Mouse (Mus musculus): ENCODE measurements around the gene Tmcc3. TPM values are rescaled to one million over a fixed set of nuclear protein-coding genes. Genes with fewer than 3 reads are reported as not detected.

The Tmcc3 gene
- total and polyA plus RNA-seq, 3 experiments, result 11.3 to 30.1 (median 23.1) TPM

- Histone ChIP-seq H3K27ac (ENCODE audit: insufficient read depth, low read depth) (no peak overlapping the region), H3K9me3 (replicated peaks; ENCODE audit: low read length) (no peaks in the 10 kb centered on the region), H3K27me3 (replicated peaks) (no peaks in the 10 kb centered on the region), H3K4me1 (ENCODE audit: control insufficient read depth in 1 of 2, insufficient read depth in 2 of 2) (peaks cover 9 to 43% of the 10 kb centered on the region in 2 experiments), H3K79me2 (replicated peaks; ENCODE audit: control insufficient read depth, extremely low read depth, insufficient read depth, poor library complexity, severe bottlenecking) (no peaks in the 10 kb centered on the region), H3K4me2 (ENCODE audit: insufficient read depth, low read depth, poor library complexity, severe bottlenecking) (no peak overlapping the region), H3K36me3 (replicated peaks in 1 of 2; ENCODE audit: control insufficient read depth in 1 of 2, insufficient read depth in 1 of 2, low read length in 1 of 2) (no peaks in the 10 kb centered on the region), H3K4me3 (replicated peaks in 1 of 3; ENCODE audit: low read depth in 2 of 3, low read length in 2 of 3, poor library complexity in 1 of 3) (no peak overlapping the region), H3K9ac (ENCODE audit: insufficient read depth, low read depth) (no peak overlapping the region)
- DNase-seq (ENCODE audit: extremely low read depth), result no peak
- in situ Hi-C loops (cut with MboI; ENCODE audit: low pct_ligation_motif_present, low pct_unique_long_range_greater_than_20kb, low sequenced_read_pairs) (no loop called here), dilution Hi-C loops (cut with MboI; ENCODE audit: extremely low pct_ligation_motif_present, extremely low pct_unique_long_range_greater_than_20kb, low sequenced_read_pairs) (no loop called here)
- TF ChIP-seq MEF2A (IDR thresholded peaks at IDR 0.05; ENCODE audit: borderline replicate concordance, low read depth, low read length) (no peak), MAX (IDR thresholded peaks at IDR 0.05; ENCODE audit: low read length) (no peak), POLR2A (IDR thresholded peaks at IDR 0.05; ENCODE audit: low read depth, low read length) (no peak), E2F4 (IDR thresholded peaks at IDR 0.05; ENCODE audit: insufficient replicate concordance, low read depth, low read length) (no peak), PAX5 (IDR thresholded peaks at IDR 0.05; ENCODE audit: low read length) (no peak), ZMIZ1 (IDR thresholded peaks at IDR 0.05; ENCODE audit: low read depth, low read length) (no peak), NELFE (IDR thresholded peaks at IDR 0.05; ENCODE audit: low read depth, low read length) (no peak), IRF4 (IDR thresholded peaks at IDR 0.05; ENCODE audit: low read depth, low read length) (no peak), ZC3H11A (IDR thresholded peaks at IDR 0.05; ENCODE audit: low read depth, low read length) (no peak), CTCF (conservative IDR thresholded peaks at IDR 0.05 in 1 of 2, IDR thresholded peaks at IDR 0.05 in 1 of 2; ENCODE audit: low read depth in 2 of 2, low read length in 2 of 2) (no peak), TBP (conservative IDR thresholded peaks at IDR 0.05; ENCODE audit: low read depth, low read length) (no peak), MAZ (IDR thresholded peaks at IDR 0.05; ENCODE audit: low read depth, low read length) (no peak)
Measured at GRCm38 (mm10) chr10:94347296-94347695, 35.5 kb downstream of the Tmcc3 start.

GRCm38 (mm10) chr10:94347959-94348358 lies 36.2 kb downstream of the Tmcc3 start:
- in situ Hi-C loops (cut with MboI; ENCODE audit: low pct_ligation_motif_present, low pct_unique_long_range_greater_than_20kb, low sequenced_read_pairs), result no loop called here
- H3K36me3 ChIP-seq (replicated peaks in 1 of 2; ENCODE audit: control insufficient read depth in 1 of 2, insufficient read depth in 1 of 2, low read length in 1 of 2), result no peaks in the 10 kb centered on the region

DNA sequence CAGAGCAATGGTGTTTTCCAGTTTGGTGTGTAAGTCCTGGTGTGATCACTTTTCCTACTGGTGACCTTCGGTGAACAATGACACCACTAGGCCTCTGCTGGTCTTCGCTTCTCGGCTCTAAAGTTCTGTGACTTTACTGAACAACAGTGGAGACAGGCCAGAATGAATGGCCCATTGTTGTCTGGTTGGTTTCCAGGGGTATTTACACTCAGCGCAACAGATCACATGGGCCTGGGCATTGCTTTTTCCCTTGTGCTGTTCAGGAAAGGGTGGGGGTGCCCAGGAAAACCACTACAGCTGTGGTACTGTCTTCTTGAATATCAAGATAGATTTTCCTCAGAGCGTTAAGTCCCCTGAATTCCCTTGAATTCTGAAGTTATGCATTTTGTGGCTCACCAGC lies 38.5 kb downstream of the Tmcc3 start:
- Histone ChIP-seq H3K9me3 (replicated peaks; ENCODE audit: low read length) (no peaks in the 10 kb centered on the region), H3K36me3 (replicated peaks in 1 of 2; ENCODE audit: control insufficient read depth in 1 of 2, insufficient read depth in 1 of 2, low read length in 1 of 2) (no peaks in the 10 kb centered on the region), H3K9ac (ENCODE audit: insufficient read depth, low read depth) (no peak overlapping the region), H3K4me1 (ENCODE audit: control insufficient read depth in 1 of 2, insufficient read depth in 2 of 2) (peaks cover 8 to 38% of the 10 kb centered on the region in 2 experiments), H3K27me3 (replicated peaks) (no peaks in the 10 kb centered on the region), H3K79me2 (replicated peaks; ENCODE audit: control insufficient read depth, extremely low read depth, insufficient read depth, poor library complexity, severe bottlenecking) (peaks cover 4% of the 10 kb centered on the region), H3K27ac (ENCODE audit: insufficient read depth, low read depth) (no peak overlapping the region), H3K4me2 (ENCODE audit: insufficient read depth, low read depth, poor library complexity, severe bottlenecking) (no peak overlapping the region), H3K4me3 (replicated peaks in 1 of 3; ENCODE audit: low read depth in 2 of 3, low read length in 2 of 3, poor library complexity in 1 of 3) (no peak overlapping the region)
- in situ Hi-C loops (cut with MboI; ENCODE audit: low pct_ligation_motif_present, low pct_unique_long_range_greater_than_20kb, low sequenced_read_pairs), result no loop called here
- DNase-seq (ENCODE audit: extremely low read depth), result no peak
- dilution Hi-C loops (cut with MboI; ENCODE audit: extremely low pct_ligation_motif_present, extremely low pct_unique_long_range_greater_than_20kb, low sequenced_read_pairs), result no loop called here
- TF ChIP-seq TCF12 (IDR thresholded peaks at IDR 0.05; ENCODE audit: low read depth, low read length) (no peak), ZKSCAN1 (IDR thresholded peaks at IDR 0.05; ENCODE audit: borderline replicate concordance, low read depth, low read length) (no peak), ZNF384 (IDR thresholded peaks at IDR 0.05; ENCODE audit: low read depth, low read length) (no peak), IRF4 (IDR thresholded peaks at IDR 0.05; ENCODE audit: low read depth, low read length) (no peak), ZC3H11A (IDR thresholded peaks at IDR 0.05; ENCODE audit: low read depth, low read length) (no peak), POLR2AphosphoS2 (IDR thresholded peaks at IDR 0.05; ENCODE audit: low read depth, low read length) (no peak), MAFK (IDR thresholded peaks at IDR 0.05; ENCODE audit: insufficient replicate concordance, low read length) (no peak), EP300 (IDR thresholded peaks at IDR 0.05; ENCODE audit: low read length) (no peak), SIN3A (IDR thresholded peaks at IDR 0.05; ENCODE audit: low read length) (no peak)

More at GRCm38 (mm10) chr10:94347959-94348358, 36.2 kb downstream of the Tmcc3 start:
- dilution Hi-C loops (cut with MboI; ENCODE audit: extremely low pct_ligation_motif_present, extremely low pct_unique_long_range_greater_than_20kb, low sequenced_read_pairs), result no loop called here
- no peak for DNase-seq (ENCODE audit: extremely low read depth)
- Histone ChIP-seq H3K4me1 (ENCODE audit: control insufficient read depth in 1 of 2, insufficient read depth in 2 of 2) (peaks cover 9 to 44% of the 10 kb centered on the region in 2 experiments), H3K27ac (ENCODE audit: insufficient read depth, low read depth) (no peak overlapping the region), H3K4me2 (ENCODE audit: insufficient read depth, low read depth, poor library complexity, severe bottlenecking) (no peak overlapping the region), H3K9me3 (replicated peaks; ENCODE audit: low read length) (no peaks in the 10 kb centered on the region), H3K4me3 (replicated peaks in 1 of 3; ENCODE audit: low read depth in 2 of 3, low read length in 2 of 3, poor library complexity in 1 of 3) (no peak overlapping the region), H3K79me2 (replicated peaks; ENCODE audit: control insufficient read depth, extremely low read depth, insufficient read depth, poor library complexity, severe bottlenecking) (no peaks in the 10 kb centered on the region), H3K9ac (ENCODE audit: insufficient read depth, low read depth) (no peak overlapping the region), H3K27me3 (replicated peaks) (no peaks in the 10 kb centered on the region)
- TF ChIP-seq PAX5 (IDR thresholded peaks at IDR 0.05; ENCODE audit: low read length) (no peak), SMC3 (IDR thresholded peaks at IDR 0.05; ENCODE audit: low read depth, low read length) (no peak), JUND (conservative IDR thresholded peaks at IDR 0.05; ENCODE audit: low read depth, low read length) (no peak), USF2 (conservative IDR thresholded peaks at IDR 0.05; ENCODE audit: low read depth, low read length) (no peak), JUN (IDR thresholded peaks at IDR 0.05; ENCODE audit: insufficient read depth, low read depth, low read length) (no peak), TBP (conservative IDR thresholded peaks at IDR 0.05; ENCODE audit: low read depth, low read length) (no peak), POLR2AphosphoS2 (IDR thresholded peaks at IDR 0.05; ENCODE audit: low read depth, low read length) (no peak)
